Mouse (Mus musculus) left cerebral cortex, postnatal 25 days (tissue): ENCODE results near the gene Rassf7. TPM values are rescaled to one million over a fixed set of nuclear protein-coding genes. Genes with fewer than 3 reads are reported as not detected.
A peak's percentile ranks its signal among the peaks of the same experiment; 100 is the strongest.
"Not testable (repeated sequence)": the region's sequence is repeated elsewhere in the genome, so short reads cannot be mapped to it uniquely, and the experiment has no call there.

Experiments
- DNase-seq, 2 experiments: peaks; one replicate each; pipeline ENCODE4 v3.0.0; 2022; ENCODE audit warnings: low spot score in 2 of 2, mixed read lengths in 1 of 2
- intact Hi-C: fragments of 180-260 bp; cut with DNase I; formaldehyde crosslinking; loops from one replicate; pipeline ENCODE4 v1.15.1; 2025
- total RNA-seq, 2 experiments: library from RNA; stranded (reverse); gene quantifications; 2 replicates each; pipeline ENCODE4 v1.2.3; 2021

Gene Rassf7
- total RNA-seq, 2 experiments from 2014 or later = 0.78 to 1.5 TPM

DNA sequence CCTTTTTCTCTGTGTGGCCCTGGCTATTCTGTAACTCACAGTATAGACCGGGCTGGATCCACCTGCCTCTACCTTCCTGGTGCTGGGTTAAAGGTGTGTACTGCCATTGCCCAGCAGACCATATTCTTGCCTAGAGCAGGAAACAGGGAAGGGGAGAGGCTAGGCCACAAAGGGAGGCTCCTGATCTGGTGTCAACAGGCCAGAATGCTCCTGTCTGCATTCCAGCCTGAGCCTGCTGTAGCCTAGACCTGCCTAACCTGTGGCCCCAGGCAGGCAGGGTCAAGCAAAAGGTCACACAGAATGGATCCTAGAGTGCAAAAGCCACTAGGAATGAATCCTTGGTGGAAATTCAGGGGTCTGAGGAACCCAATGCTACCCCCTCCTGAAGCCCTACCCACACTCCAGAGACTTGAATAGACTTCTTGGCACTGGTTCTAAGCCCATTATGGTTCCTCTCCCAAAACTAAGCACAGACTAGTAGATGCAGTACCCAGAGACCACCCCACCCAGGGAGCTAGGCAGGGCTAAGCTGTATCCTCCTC, 4.0 kb downstream of the Rassf7 start:
- intact Hi-C loops = no loop called here
- no peak for DNase-seq

DNA sequence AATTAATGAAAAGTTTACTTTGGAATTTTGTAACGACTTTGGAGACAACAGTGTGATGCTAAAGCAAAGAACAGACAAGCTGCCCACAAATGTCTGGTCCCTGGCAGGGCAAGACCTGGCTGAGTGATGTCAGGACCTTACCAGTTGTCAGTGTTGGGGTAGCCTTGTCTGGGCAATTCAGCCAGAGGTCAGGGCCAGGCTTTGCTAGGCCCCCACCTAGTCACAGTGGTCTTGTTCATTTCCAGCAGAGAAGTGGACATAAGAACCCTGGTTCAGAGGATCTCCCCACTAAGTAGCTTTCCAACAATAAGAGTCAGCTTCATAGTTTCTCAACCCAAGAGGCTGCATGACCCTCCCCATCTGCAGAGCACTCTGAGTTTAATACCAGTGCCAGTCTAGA, 4.7 kb downstream of the Rassf7 start:
- DNase-seq = no peak
- intact Hi-C loops = no loop called here

DNA sequence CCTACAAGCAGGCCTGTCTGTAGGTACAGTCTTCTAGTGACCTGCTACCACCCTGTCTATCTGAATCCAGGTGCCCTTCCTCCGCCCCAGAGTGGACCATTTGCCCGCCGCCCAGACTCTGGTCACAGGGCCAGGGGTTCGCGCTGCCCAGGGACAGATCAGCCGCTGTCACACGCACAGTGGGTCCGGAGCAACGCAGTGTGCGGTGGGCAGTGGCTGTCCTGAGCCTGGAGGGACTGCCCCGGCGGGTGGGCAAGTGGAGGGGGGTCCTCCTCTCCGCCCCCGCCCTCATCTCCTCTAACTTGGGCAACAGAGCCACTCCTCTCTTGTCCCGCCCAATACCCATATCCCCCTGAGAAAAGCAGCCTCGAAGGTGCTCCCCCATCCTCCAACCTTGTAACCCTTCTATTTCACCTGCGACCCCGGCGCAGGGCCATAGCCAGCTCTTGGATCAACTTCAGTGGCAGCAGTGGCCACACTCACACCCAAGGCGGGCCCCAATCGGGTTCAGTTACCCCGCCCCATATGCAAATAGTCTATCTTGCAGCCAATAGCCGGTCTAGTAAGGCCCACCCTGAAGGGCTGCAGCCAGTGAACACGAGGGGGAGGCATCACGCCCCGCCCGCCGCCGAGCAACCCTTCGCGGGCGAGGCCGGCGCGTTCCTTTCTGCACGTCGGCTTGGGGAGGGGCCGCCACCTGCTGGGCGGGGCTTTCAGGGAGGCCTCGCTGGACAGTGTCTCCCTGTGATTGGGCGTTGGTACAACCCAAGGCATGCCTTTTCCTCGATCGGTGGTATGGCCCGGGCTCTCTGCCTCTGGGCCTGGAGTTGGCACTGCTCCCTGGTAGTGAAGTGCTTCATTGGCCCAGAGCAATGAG, 5.8 kb downstream of the Rassf7 start:
- intact Hi-C loops = no loop called here
- peak; percentile 91 to 96 for DNase-seq

DNA sequence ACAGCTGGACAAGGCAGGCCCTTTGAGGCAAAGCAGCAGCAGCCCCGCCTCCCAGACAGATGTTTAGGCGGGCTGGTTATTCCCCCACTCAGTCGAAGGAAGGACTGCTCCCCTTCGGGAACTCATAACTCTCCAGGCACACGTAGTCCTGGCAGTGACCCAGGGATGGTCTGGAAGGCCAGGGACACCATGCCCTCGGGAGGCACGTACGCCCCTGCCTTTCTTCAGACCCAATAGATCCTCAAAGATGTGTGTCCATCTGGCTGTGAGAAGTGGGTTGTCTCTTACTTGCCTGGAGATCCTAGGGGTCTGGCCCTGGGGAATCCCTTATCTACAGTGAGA, 6.4 kb downstream of the Rassf7 start:
- no peak for DNase-seq
- intact Hi-C loops = no loop called here

DNA sequence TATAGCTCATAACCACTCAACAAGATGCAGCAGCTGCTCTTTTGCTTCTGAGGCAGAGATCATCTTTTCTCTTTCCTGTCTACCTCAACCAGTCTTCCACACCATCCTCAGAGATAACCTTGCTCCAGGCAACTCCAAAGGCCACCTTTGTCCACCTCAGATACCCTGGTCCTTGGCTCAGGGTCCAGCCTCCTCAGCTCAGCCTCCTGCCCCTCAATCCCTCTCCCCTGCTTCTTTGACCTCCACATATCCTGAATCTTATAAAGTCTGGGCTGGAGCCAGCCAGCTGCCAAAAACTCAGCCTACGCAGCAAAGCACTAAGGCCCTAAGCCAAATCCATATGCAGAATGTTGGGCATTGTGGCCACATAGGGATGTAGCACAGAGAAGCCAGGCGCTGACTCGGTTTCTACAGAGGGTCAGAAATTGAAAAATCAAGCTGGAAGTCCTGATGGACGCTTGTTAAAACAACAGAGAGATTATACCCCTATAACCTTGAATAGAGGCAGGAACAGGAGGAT, 7.1 kb downstream of the Rassf7 start:
- intact Hi-C loops = no loop called here
- no peak for DNase-seq

DNA sequence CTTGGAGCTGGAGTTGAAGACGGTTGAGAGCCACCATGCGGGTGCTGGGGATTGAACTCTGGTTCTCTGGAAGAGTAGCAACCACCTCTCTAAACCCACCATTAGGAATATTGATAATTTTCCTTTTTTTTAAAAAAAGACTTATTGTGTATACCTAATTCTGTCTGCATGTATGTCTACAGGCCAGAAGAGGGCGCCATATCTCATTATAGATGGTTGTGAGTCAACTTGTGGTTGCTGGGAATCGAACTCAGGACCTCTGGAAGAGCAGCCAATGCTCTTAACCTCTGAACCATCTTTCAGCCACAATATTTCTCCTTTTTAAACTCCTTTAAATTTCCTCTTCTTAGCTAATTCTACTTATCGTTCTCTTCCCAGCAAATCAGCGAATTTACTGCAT, 10.9 kb downstream of the Rassf7 start:
- no peak for DNase-seq
- intact Hi-C loops = no loop called here

DNA sequence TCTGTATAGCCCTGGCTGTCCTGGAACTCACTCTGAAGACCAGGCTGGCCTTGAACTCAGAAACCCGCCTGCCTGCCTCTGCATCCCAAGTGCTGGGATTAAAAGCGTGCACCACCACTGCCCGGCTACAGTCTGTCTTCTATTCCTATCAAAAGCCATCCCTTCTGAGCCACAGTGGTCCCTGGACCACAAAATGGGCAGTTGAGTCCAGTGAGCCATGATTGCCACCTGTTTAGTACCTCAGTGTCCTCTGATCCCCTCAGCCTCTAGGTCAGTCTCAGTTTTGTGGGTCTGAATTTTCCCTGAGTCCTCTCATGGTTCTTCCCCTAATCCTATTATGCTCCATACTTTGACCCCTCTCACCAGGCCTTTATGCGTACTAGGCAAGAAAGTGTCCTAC, 12.1 kb downstream of the Rassf7 start:
- no peak for DNase-seq
- intact Hi-C loops = loop anchor here (2.0 kb wide), 1 partner anchor 135 kb away; no protein-coding TSS in a partner anchor

DNA sequence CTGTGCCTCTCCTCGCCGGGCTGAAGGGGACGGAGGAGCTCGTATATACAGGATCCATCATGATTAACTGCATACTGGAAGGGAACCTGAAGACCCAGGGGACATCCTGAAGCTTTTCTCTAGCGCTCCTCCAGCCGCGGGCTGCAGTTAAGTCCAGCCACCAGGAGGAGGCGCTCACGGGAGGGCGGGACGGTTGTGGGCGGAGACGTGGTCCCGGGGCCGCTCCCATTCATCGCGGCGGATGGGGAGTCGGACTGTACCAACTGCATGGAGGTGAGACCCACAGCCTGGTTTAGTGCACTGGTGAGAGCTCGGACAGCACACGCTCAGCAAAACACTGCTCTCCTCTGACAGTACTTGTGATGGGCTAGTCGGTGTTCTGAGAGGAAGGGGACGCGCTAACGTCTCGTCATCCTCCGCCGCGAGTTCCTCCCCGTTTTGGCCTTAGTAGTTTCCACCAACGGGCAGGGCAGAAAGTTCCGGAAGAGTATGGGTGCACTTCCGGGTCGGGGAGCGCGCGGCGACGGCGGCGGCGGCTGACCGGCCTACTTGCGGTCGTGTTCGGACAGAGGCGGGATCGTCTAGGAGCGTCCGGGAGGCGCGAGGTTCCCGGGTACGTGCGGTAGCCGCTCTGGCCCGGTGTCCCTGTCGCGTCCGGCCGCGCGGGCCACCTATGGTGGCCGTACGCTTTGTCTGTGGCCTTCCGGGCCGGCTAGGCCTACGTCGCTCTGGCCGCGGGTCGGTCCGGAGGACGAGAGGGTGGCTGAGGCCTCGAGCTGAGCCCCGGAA, 12.8 kb downstream of the Rassf7 start, which contains the start of gene Phrf1:
Gene Phrf1, plus strand, starts transcription at position 506 of the 789 bp plus-strand sequence.
- peak; percentile 89 to 92 for DNase-seq
- intact Hi-C loops = loop anchor here (2.0 kb wide), 1 partner anchor 134 kb away; no protein-coding TSS in a partner anchor

DNA sequence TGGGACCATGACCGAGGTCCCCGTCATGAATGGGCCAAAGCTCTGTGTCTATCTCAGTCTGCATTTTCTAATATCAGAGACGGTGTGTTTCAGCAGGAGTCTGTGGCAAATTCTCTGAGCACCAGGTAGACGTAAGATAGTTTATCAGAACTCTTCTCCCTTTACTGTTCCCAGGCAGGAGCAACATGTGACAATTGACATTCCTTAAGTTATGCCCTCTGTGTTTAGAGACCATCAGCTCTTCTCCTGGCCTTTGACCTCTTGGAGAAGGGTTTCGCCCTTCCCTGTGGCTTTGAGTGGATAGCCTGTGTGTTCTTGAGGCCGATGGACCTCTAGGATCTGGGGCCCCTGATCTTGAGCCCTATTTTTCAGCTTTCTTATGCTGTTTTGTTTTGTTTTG, 14.0 kb downstream of the Rassf7 start:
- intact Hi-C loops = loop anchor here (2.0 kb wide), 1 partner anchor 133 kb away; no protein-coding TSS in a partner anchor

DNA sequence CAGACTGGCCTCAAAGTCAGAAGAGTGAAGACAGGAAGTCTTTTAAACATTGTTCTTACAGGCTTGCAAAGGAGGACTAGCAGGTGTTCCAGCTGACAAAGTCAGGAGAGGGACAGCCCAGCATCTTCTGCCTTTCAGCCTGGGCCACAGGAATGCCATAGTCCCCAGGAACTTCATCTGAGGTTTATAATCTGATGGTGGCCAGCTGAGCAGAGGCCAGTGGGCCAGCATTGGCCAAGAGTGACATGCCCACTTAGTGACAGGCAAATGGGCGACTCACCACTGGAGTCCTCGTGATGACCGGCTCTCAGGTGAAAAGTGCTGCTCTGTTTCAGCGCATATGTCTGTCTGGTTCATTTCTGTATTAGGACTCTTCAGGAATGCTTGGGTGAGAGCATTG, 14.9 kb downstream of the Rassf7 start:
- DNase-seq = no peak
- intact Hi-C loops = no loop called here

More for the DNA sequence above, 14.0 kb downstream of the Rassf7 start:
- no peak for DNase-seq

DNA sequence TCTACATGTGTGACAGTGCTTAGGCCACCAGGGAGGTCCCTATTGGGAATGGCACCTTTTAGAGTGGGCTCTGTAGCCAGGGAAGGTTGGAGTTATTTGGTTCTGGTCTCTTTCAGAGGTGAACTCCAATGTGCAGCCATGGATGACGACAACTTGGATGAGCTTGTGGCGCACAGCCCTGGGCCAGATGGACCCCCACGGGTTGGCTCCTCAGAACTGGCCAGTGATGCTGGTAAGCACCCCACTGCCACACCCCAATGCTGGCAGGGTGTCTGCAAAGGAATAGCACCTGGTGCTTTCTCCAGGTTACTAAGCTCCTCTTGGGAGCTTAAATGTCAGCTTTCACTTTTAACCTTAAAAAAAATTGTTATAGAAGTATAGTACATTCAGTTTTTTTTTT, 15.5 kb downstream of the Rassf7 start:
- no peak for DNase-seq
- intact Hi-C loops = no loop called here

DNA sequence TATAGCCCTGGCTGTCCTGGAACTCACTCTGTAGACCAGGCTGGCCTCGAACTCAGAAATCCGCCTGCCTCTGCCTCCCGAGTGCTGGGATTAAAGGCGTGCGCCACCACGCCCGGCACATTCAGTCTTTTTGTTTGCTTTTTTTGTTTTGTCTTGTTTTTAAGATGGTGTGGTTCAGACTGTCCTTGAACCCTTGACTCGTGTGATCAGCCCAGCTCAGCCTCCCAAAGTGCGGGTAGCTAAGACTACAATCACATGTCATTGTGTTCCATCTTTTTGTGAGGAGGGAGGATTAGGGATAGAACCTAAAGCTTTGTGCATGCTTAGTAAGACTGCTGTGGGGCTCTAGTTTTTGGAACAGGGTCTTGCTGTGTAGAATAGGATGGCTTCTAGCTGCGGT, 15.9 kb downstream of the Rassf7 start:
- intact Hi-C loops = no loop called here
- DNase-seq = no peak

DNA sequence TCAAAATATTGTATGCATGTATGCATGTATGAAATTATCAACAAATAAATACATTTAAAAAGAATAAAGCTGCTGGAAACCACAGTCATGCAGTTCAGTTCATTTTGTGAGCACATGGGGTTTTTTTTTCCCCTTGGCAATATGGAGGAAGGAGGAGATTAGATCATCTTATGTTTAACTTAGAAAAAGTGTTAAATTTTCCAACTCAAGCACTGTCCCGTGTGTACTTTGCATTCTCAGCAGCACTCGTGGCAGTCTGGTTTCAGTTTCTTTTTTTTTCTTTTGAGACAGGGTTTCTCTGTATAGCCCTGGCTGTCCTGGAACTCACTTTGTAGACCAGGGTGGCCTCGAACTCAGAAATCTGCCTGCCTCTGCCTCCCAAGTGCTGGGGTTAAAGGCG, 34.8 kb downstream of the Rassf7 start:
- intact Hi-C loops, DNase-seq: not testable (repeated sequence)

DNA sequence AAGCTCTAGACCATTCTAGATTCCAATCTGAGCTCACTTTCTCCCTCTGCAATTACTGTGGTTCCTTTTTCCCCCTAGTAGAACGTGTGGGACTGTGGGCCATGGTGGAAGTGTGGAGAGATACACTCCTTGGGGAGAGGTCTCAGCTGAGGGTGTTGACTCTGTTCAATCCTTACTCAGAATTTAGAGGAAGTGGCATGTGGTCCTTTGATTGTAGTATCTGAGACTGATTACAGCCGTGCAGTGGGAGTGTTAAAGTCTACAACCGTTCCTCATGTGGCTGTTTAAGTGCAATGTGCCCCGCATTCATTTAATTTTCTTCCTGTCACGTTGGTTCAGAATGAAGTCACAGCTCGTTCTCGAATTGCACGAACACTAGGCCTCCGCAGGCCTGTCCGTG, 40.5 kb downstream of the Rassf7 start:
- no peak for DNase-seq
- intact Hi-C loops = no loop called here

DNA sequence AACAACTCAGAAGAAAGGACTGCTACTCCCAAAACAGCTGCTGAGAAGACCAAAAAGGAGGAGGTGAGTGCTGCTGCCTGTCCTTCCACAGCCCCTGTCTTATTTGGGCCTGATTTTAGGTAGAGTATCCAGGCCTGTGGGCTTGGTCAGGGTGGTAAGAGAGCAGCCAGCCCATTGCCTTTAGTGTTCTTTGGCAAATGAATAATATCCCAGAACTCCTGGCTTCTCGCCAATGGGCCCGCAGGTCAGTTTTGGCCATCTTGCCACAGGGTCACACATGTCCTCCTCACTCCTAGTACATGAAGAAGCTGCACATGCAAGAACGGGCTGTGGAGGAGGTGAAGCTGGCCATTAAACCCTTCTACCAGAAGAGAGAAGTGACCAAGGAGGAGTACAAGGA, 45.8 kb downstream of the Rassf7 start:
- no peak for DNase-seq
- intact Hi-C loops = no loop called here

DNA sequence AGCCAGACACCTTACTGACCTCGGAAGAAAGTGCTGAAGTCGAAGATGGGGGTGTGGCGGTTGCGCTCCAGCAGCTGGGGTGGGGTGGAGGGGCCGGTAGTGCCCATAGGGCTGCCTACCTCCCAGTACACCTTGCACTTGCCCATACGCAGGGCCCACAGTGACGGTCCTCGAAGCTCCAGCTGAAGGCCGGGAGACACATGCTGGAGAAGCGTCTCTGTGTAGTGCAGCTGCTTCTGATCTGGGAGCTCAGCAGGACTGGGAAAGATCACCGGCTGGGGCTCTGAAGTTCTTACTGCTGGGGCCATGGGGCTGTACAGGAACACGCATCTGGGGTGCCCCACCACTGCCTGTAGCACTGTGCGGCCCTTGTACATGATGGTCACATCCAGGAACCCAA, 48.0 kb downstream of the Rassf7 start:
- intact Hi-C loops = no loop called here
- no peak for DNase-seq

DNA sequence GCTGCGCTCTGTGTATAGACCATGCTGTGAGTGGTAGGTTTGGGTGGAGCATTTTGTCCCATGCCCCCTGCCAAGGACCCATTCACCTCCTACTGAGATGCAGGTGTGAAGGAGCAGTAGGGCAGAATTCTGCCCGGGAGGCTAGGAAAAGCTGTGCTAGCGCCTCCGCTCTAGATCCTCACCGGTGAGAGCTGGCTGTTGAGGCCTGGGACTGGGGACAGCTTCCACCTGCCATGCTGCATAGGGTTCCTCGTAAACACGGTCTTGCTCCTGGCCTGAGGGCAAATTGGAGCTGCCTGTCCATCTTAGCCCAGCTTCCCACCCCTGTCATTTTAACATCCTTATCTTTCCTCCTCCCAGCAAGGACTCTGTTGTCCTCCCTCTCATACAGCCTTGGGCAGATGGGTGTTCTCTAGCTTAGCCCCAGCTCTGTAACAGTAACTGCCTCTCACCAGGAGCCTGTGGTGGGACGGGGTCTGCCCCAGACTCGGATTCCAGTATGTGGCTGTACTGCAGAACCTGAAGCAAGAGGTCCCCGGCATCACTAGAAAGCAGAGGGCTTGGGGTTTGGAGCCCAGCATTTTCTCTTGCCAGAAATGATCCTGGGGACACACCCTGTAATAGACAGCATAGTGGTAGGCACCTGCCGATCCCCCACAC, 48.5 kb downstream of the Rassf7 start:
- intact Hi-C loops = no loop called here
- no peak for DNase-seq

DNA sequence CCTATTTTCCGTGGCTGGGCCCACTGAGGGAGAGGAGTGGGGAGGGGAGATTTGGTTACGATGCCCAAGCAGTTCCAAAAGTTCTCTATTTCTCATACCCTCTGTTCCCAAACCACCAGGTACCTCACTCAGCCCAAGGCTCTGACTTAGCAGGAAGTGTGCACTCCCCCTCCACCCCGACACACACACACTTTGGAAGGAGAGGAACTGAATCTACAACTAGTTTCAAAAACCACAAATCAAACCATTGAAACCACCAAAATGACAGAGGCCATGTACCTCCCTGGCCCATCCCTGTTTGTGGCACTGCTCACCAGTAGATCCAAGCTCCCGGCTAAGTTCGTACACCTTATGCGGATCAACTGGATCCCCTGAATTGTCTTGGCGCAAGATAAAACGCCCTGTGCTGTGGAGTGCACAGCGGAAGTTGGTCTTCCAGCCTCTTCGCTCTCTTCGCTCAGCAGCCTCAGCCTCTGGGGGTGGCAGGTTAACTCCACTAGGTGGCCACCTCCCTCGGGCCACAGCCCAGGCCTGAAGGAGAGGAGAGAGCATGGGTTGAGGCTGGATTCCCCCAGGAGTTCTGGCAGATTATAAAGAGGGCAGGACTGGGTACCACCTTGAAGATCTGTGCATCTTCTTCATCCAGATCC, 49.2 kb downstream of the Rassf7 start:
- intact Hi-C loops = loop anchor here (5.0 kb wide), 1 partner anchor 97 kb away; no protein-coding TSS in a partner anchor
- no peak for DNase-seq

DNA sequence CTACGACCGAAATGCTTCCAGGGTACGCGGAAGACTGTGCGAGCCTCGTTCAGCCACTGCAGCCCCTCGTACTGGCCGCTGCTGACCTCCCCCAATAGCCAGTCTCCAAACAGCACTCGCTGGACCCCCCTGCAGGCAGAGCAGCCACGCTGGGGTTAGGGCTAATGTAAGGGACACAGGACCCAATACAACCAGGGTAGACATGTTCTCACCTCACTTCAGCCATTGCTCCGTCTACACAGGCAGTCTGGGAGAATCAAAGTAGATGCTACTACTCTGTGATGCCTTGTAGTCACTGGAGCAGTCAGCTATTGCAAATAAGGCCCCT, 49.7 kb downstream of the Rassf7 start:
- intact Hi-C loops = loop anchor here (5.0 kb wide), 1 partner anchor 97 kb away; no protein-coding TSS in a partner anchor

More for the DNA sequence above, 49.7 kb downstream of the Rassf7 start:
- no peak for DNase-seq
